Mouse (Mus musculus): ENCODE measurements around the gene Actg1. TPM values are rescaled to one million over a fixed set of nuclear protein-coding genes. Genes with fewer than 3 reads are reported as not detected.
A peak's percentile ranks its signal among the peaks of the same experiment; 100 is the strongest.

The Actg1 gene
- polyA plus RNA-seq, 1 experiment from 2014 or later = 2,860 TPM

DNA sequence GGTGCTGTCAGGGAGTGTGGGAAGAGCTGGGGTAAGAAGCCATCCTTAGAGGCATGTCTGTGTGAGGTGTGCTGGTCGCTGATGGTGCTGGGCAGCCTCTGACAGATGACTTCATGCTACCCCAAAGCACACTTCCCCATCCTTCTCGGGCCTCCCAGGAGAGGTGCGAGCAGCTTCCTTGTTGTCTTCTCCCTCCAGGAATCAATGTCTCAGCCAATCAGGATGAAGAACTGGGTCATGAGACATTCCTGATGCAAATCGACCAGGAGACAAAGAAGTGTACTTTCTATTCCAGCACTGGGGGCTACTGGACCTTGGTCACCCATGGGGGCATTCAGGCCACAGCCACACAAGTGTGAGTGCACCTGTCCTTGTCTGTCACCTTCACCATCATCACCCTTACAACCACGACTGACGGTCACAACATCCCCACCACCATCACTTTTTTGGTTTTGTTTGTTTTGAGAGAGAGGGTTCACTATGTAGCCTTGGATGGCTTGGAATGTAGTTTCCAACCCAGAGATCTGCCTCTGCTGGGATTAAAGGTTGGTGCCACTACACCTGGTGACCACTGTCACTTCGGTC, 18.2 kb upstream of the Actg1 start:
- Histone ChIP-seq H3K4me2 (replicated peaks; ENCODE audit: low read depth, low read length) (no peak overlapping the region), H3K9me3 (ENCODE audit: low read length) (no peaks in the 10 kb centered on the region), H3K4me3 (ENCODE audit: low read length) (no peak overlapping the region), H3K4me1 (ENCODE audit: insufficient read depth, low read length) (peaks cover 4% of the 10 kb centered on the region), H3K36me3 (ENCODE audit: insufficient read depth, low read length) (peaks cover 4% of the 10 kb centered on the region; the same call in 1 of the 2 replicates), H3K9ac (replicated peaks; ENCODE audit: low read length) (no peak overlapping the region), H3K27ac (ENCODE audit: low read length) (no peak overlapping the region), H3K27me3 (ENCODE audit: insufficient read depth, low read length) (no peaks in the 10 kb centered on the region)
- no peak for ATAC-seq (ENCODE audit: low FRiP score, low TSS enrichment)
- 40% methylated on average over 7 of the region's 7 CpGs for WGBS

- H3K27me3 ChIP-seq (ENCODE audit: insufficient read depth, low read length) = no peaks in the 10 kb centered on the region
- ATAC-seq (ENCODE audit: low FRiP score, low TSS enrichment) = no peak
- 79% methylated on average over 6 of the region's 6 CpGs for WGBS
- H3K4me3 ChIP-seq (ENCODE audit: low read length) = no peak overlapping the region
- no peaks in the 10 kb centered on the region for H3K36me3 ChIP-seq (ENCODE audit: insufficient read depth, low read length)
- H3K4me1 ChIP-seq (ENCODE audit: insufficient read depth, low read length) = peaks cover 36% of the 10 kb centered on the region
- H3K9ac ChIP-seq (replicated peaks; ENCODE audit: low read length) = no peak overlapping the region
- no peaks in the 10 kb centered on the region for H3K9me3 ChIP-seq (ENCODE audit: low read length)
- H3K4me2 ChIP-seq (replicated peaks; ENCODE audit: low read depth, low read length) = no peak overlapping the region
- H3K27ac ChIP-seq (ENCODE audit: low read length) = no peak overlapping the region
Observed at GRCm38 (mm10) chr11:120362891-120363290, 14.5 kb upstream of the Actg1 start.

GRCm38 (mm10) chr11:120361295-120361694, 13.0 kb upstream of the Actg1 start, which contains the start of gene Fscn2:
Fscn2 (plus strand) TSS chr11:120361534.
- peak within 1 kb of the TSS; percentile 9; the same call in 1 of the 2 replicates for H3K27ac ChIP-seq (ENCODE audit: low read length)
- no peaks in the 10 kb centered on the region for H3K27me3 ChIP-seq (ENCODE audit: insufficient read depth, low read length)
- 40% methylated on average over 10 of the region's 10 CpGs for WGBS
- no peak within 1 kb of the TSS for H3K4me2 ChIP-seq (replicated peaks; ENCODE audit: low read depth, low read length)
- H3K36me3 ChIP-seq (ENCODE audit: insufficient read depth, low read length) = no peaks in the 10 kb centered on the region
- ATAC-seq (ENCODE audit: low FRiP score, low TSS enrichment) = no peak
- no peaks in the 10 kb centered on the region for H3K9me3 ChIP-seq (ENCODE audit: low read length)
- peaks cover 44% of the 10 kb centered on the region for H3K4me1 ChIP-seq (ENCODE audit: insufficient read depth, low read length)
- H3K4me3 ChIP-seq (ENCODE audit: low read length) = no peak within 1 kb of the TSS
- H3K9ac ChIP-seq (replicated peaks; ENCODE audit: low read length) = no peak within 1 kb of the TSS

GRCm38 (mm10) chr11:120360755-120361154, 12.4 kb upstream of the Actg1 start:
- Histone ChIP-seq H3K27ac (ENCODE audit: low read length) (peak overlapping the region; percentile 9; the same call in 1 of the 2 replicates), H3K9me3 (ENCODE audit: low read length) (no peaks in the 10 kb centered on the region), H3K4me1 (ENCODE audit: insufficient read depth, low read length) (peaks cover 44% of the 10 kb centered on the region), H3K9ac (replicated peaks; ENCODE audit: low read length) (no peak overlapping the region), H3K27me3 (ENCODE audit: insufficient read depth, low read length) (no peaks in the 10 kb centered on the region), H3K36me3 (ENCODE audit: insufficient read depth, low read length) (no peaks in the 10 kb centered on the region), H3K4me2 (replicated peaks; ENCODE audit: low read depth, low read length) (no peak overlapping the region), H3K4me3 (ENCODE audit: low read length) (no peak overlapping the region)
- no peak for ATAC-seq (ENCODE audit: low FRiP score, low TSS enrichment)
- 57% methylated on average over 5 of the region's 5 CpGs for WGBS

- H3K27ac ChIP-seq (ENCODE audit: low read length) = no peak overlapping the region
- no peak overlapping the region for H3K4me2 ChIP-seq (replicated peaks; ENCODE audit: low read depth, low read length)
- no peak overlapping the region for H3K4me3 ChIP-seq (ENCODE audit: low read length)
- 18% methylated on average over 8 of the region's 8 CpGs for WGBS
- H3K36me3 ChIP-seq (ENCODE audit: insufficient read depth, low read length) = no peaks in the 10 kb centered on the region
- H3K27me3 ChIP-seq (ENCODE audit: insufficient read depth, low read length) = no peaks in the 10 kb centered on the region
- H3K4me1 ChIP-seq (ENCODE audit: insufficient read depth, low read length) = peaks cover 48% of the 10 kb centered on the region
- ATAC-seq (ENCODE audit: low FRiP score, low TSS enrichment) = no peak
- H3K9ac ChIP-seq (replicated peaks; ENCODE audit: low read length) = 0 out of 2 replicates have a peak overlapping the region, but pooled peaks have one; percentile 9
- H3K9me3 ChIP-seq (ENCODE audit: low read length) = no peaks in the 10 kb centered on the region
Observed at GRCm38 (mm10) chr11:120360062-120360461, 11.7 kb upstream of the Actg1 start.

DNA sequence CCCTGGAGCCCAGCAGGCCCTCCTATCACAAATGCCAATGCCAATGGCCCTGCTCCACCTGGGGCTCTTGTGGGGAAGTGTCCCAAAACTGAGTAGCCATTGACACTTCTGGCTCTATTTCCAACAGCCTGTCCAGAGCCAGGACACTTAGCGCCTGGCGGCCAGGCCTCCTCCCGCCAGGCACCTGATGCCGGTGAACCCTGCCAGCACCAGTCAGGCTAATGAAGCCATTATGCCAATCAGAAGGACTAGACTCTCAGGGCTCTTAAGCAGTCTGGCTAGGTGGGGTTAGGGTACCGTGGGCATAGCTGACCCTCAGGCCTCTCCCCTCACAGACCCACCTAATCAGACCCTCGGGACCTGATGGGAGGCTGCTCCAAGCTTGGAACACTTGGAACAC, 11.0 kb upstream of the Actg1 start:
- Histone ChIP-seq H3K4me1 (ENCODE audit: insufficient read depth, low read length) (peaks cover 53% of the 10 kb centered on the region), H3K4me2 (replicated peaks; ENCODE audit: low read depth, low read length) (no peak overlapping the region), H3K27me3 (ENCODE audit: insufficient read depth, low read length) (no peaks in the 10 kb centered on the region), H3K36me3 (ENCODE audit: insufficient read depth, low read length) (no peaks in the 10 kb centered on the region), H3K4me3 (ENCODE audit: low read length) (no peak overlapping the region), H3K27ac (ENCODE audit: low read length) (no peak overlapping the region), H3K9me3 (ENCODE audit: low read length) (no peaks in the 10 kb centered on the region), H3K9ac (replicated peaks; ENCODE audit: low read length) (no peak overlapping the region)
- WGBS = 80% methylated on average over 6 of the region's 6 CpGs
- ATAC-seq (ENCODE audit: low FRiP score, low TSS enrichment) = no peak

DNA sequence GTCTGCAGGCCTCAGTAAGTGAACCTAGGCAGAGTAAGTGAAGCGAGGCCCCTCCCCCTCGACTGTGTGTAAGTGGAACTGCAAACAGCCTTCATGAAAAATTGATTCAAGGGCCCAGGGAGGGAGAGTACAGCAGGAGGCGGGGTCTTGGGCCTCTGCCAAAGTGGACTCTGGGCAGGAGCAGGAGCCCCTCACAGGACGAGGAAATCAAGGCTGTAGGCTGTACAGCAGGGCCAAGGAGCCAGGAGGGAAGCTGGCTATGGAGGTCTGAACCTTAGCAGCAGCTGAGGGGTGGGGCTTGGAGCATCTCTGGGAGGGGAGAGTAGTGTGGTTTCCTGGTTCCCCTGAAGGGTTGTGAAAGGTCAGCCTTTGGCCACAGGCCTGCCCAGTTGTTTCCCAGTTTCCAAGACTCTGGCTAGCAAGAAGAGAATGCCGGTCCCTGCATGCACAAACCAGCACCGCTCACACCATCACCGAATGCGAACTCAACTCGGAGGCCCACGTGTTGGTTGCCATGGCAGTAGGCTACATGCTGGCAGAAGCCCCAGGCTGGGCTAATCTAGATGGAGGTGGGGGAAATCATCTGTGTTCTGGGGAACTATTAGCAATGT, 9.6 kb upstream of the Actg1 start:
- Histone ChIP-seq H3K9me3 (ENCODE audit: low read length) (no peaks in the 10 kb centered on the region), H3K4me1 (ENCODE audit: insufficient read depth, low read length) (peaks cover 65% of the 10 kb centered on the region), H3K36me3 (ENCODE audit: insufficient read depth, low read length) (no peaks in the 10 kb centered on the region), H3K9ac (replicated peaks; ENCODE audit: low read length) (peak overlapping the region; percentile 40; the same call in 1 of the 2 replicates), H3K27ac (ENCODE audit: low read length) (peak overlapping the region; percentile 92), H3K4me3 (ENCODE audit: low read length) (no peak overlapping the region), H3K4me2 (replicated peaks; ENCODE audit: low read depth, low read length) (peak overlapping the region; percentile 19), H3K27me3 (ENCODE audit: insufficient read depth, low read length) (no peaks in the 10 kb centered on the region)
- 12% methylated on average over 10 of the region's 10 CpGs for whole genome bisulfite sequencing
- peak; percentile 77 for ATAC-seq (ENCODE audit: low FRiP score, low TSS enrichment)

- Histone ChIP-seq H3K9me3 (ENCODE audit: low read length) (no peaks in the 10 kb centered on the region), H3K27me3 (ENCODE audit: insufficient read depth, low read length) (no peaks in the 10 kb centered on the region), H3K4me1 (ENCODE audit: insufficient read depth, low read length) (peaks cover 67% of the 10 kb centered on the region), H3K36me3 (ENCODE audit: insufficient read depth, low read length) (no peaks in the 10 kb centered on the region), H3K4me2 (replicated peaks; ENCODE audit: low read depth, low read length) (no peak overlapping the region), H3K9ac (replicated peaks; ENCODE audit: low read length) (no peak overlapping the region), H3K27ac (ENCODE audit: low read length) (no peak overlapping the region), H3K4me3 (ENCODE audit: low read length) (no peak overlapping the region)
- 94% methylated on average over 4 of the region's 4 CpGs for WGBS
- ATAC-seq (ENCODE audit: low FRiP score, low TSS enrichment) = no peak
Observed at GRCm38 (mm10) chr11:120356900-120357299, 8.6 kb upstream of the Actg1 start.

GRCm38 (mm10) chr11:120356319-120356840, 8.0 kb upstream of the Actg1 start:
- H3K27me3 ChIP-seq (ENCODE audit: insufficient read depth, low read length) = no peaks in the 10 kb centered on the region
- no peak overlapping the region for H3K4me3 ChIP-seq (ENCODE audit: low read length)
- no peaks in the 10 kb centered on the region for H3K36me3 ChIP-seq (ENCODE audit: insufficient read depth, low read length)
- no peak overlapping the region for H3K4me2 ChIP-seq (replicated peaks; ENCODE audit: low read depth, low read length)
- H3K9me3 ChIP-seq (ENCODE audit: low read length) = no peaks in the 10 kb centered on the region
- H3K27ac ChIP-seq (ENCODE audit: low read length) = no peak overlapping the region
- 83% methylated on average over 15 of the region's 15 CpGs for WGBS
- H3K9ac ChIP-seq (replicated peaks; ENCODE audit: low read length) = no peak overlapping the region
- H3K4me1 ChIP-seq (ENCODE audit: insufficient read depth, low read length) = peaks cover 65% of the 10 kb centered on the region
- no peak for ATAC-seq (ENCODE audit: low FRiP score, low TSS enrichment)

Measured in kidney, embryonic 16.5 days (tissue).